Mouse (Mus musculus) heart, postnatal 0 days (tissue): Measurements from ENCODE around the gene Serpine1. TPM values are rescaled to one million over a fixed set of nuclear protein-coding genes. Genes with fewer than 3 reads are reported as not detected.

Experiments used
- ATAC-seq: fragments of 200-750 bp; cut with Nextera tagmentation; 2 replicates; pipeline ENCODE4 v1.8.0; 2017; ENCODE audit warnings: low read depth, moderate number of reproducible peaks, moderate library complexity; ENCODE audit not compliant: insufficient read depth
- DNase-seq: peaks from one replicate; pipeline ENCODE4 v3.0.0-alpha.2; 2016; ENCODE audit warnings: low spot score
- H3K27ac ChIP-seq: fragments of 300-500 bp; sonication (generic); 2 replicates; pipeline ENCODE4 v1.5.1; 2014; ENCODE audit warnings: low read depth, mild to moderate bottlenecking
- H3K27me3 ChIP-seq: fragments of 300-500 bp; sonication (generic); 2 replicates; pipeline ENCODE4 v1.6.1; 2014; ENCODE audit warnings: low read length, mixed read lengths; ENCODE audit not compliant: control insufficient read depth, insufficient read depth
- H3K36me3 ChIP-seq: fragments of 300-500 bp; sonication (generic); replicated peaks from 2 replicates; pipeline ENCODE4 v1.6.1; 2014; ENCODE audit warnings: low read length, mixed read lengths; ENCODE audit not compliant: control insufficient read depth, insufficient read depth
- H3K4me1 ChIP-seq: fragments of 300-500 bp; sonication (generic); 2 replicates; pipeline ENCODE4 v1.6.1; 2014; ENCODE audit warnings: antibody characterized with exemption; ENCODE audit not compliant: control insufficient read depth, insufficient read depth
- H3K4me2 ChIP-seq: fragments of 300-500 bp; sonication (generic); 2 replicates; pipeline ENCODE4 v1.6.1; 2014; ENCODE audit warnings: low read depth, mild to moderate bottlenecking, low read length, moderate library complexity
- H3K4me3 ChIP-seq: fragments of 300-500 bp; sonication (generic); 2 replicates; pipeline ENCODE4 v1.5.1; 2014; ENCODE audit warnings: low read depth, low read length
- H3K9ac ChIP-seq: fragments of 300-500 bp; sonication (generic); replicated peaks from 2 replicates; pipeline ENCODE4 v1.6.1; 2014; ENCODE audit warnings: low read depth, low read length, mixed read lengths
- H3K9me3 ChIP-seq: fragments of 300-500 bp; sonication (generic); replicated peaks from 2 replicates; pipeline ENCODE4 v1.6.1; 2016; ENCODE audit warnings: low read length; ENCODE audit not compliant: control insufficient read depth
- CTCF ChIP-seq: IDR thresholded peaks from 2 replicates; pipeline ENCODE4 v1.5.1; 2016; ENCODE audit warnings: antibody characterized with exemption, control low read depth, low read depth
- EP300 ChIP-seq: IDR thresholded peaks from 2 replicates; pipeline ENCODE4 v1.6.1; 2016; ENCODE audit warnings: antibody characterized with exemption, low read depth
- WGBS: fragments of 180-500 bp; shearing (Covaris S2); extraction: QIAGEN DNeasy Blood & Tissue Kit; methylation state at CpG from one replicate; pipeline ENCODE4 v1.1.7; 2014; 5-methylcytosine and 5-hydroxymethylcytosine counted together
- polyA plus RNA-seq: library from polyadenylated mRNA; unstranded; fragments of >200 nt; fragmentation: Nextera tagmentation; extraction: Ambion mirVana; gene quantifications from 2 replicates; pipeline ENCODE4 v1.2.1, GENCODE M21; 2015
- total RNA-seq: library from RNA; depleted of rRNA; stranded (reverse); fragments of >200 nt; gene quantifications from 2 replicates; pipeline ENCODE4 v1.2.3, GENCODE M21; 2014; ENCODE audit warnings: low replicate concordance

The Serpine1 gene
- total and polyA plus RNA-seq, 2 experiments from 2014 or later, result 0.93 to 19.1 TPM

- no peak for ATAC-seq
- Histone ChIP-seq H3K4me1 (no peaks in the 10 kb centered on the region), H3K27me3 (no peaks in the 10 kb centered on the region), H3K36me3 (no peaks in the 10 kb centered on the region), H3K9me3 (no peaks in the 10 kb centered on the region), H3K4me2 (no peak overlapping the region), H3K27ac (no peak overlapping the region), H3K9ac (no peak overlapping the region), H3K4me3 (no peak overlapping the region)
- no peak for TF ChIP-seq EP300
- no peak for TF ChIP-seq CTCF
- DNase-seq, result no peak
- 61% methylated on average over 6 of the region's 6 CpGs for WGBS
Observed at GRCm38 (mm10) chr5:137085021-137085420, 13.0 kb upstream of the Serpine1 start.

DNA sequence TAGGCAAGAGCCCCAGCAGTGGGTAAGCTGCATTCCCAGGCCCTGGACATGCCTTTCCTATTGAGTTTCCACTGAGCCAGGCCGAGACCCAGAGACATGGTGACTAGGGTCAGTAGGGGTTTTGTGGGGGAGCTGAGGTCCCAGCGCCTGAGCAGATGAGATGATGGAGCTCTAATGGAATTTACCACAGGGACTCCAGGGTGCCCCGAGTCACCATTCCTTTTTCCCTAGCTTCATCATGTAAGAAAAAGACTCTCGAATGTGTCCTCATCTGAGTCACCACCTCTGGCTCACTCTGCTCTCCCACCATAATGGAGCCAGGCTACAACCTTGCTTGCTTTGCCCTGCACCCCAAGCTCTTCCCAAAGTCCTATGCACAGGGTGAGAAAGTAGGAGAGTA is 11.0 kb upstream of the Serpine1 start:
- Histone ChIP-seq H3K9me3 (no peaks in the 10 kb centered on the region), H3K4me1 (peaks cover 11% of the 10 kb centered on the region), H3K36me3 (no peaks in the 10 kb centered on the region), H3K27me3 (no peaks in the 10 kb centered on the region), H3K4me3 (no peak overlapping the region), H3K27ac (no peak overlapping the region), H3K9ac (no peak overlapping the region), H3K4me2 (no peak overlapping the region)
- 86% methylated on average over 4 of the region's 4 CpGs for WGBS
- TF ChIP-seq EP300, result no peak
- TF ChIP-seq CTCF, result no peak
- no peak for ATAC-seq
- no peak for DNase-seq

- no peak overlapping the region for H3K4me3 ChIP-seq
- TF ChIP-seq EP300 (0 out of 2 replicates have a peak, but pooled peaks have one; percentile 18), CTCF (no peak)
- H3K9ac ChIP-seq, result no peak overlapping the region
- H3K9me3 ChIP-seq, result no peaks in the 10 kb centered on the region
- WGBS, result 39% methylated on average over 5 of the region's 5 CpGs
- H3K4me2 ChIP-seq, result no peak overlapping the region
- no peaks in the 10 kb centered on the region for H3K27me3 ChIP-seq
- H3K36me3 ChIP-seq, result no peaks in the 10 kb centered on the region
- peak; percentile 63 for DNase-seq
- peak; percentile 54 for ATAC-seq
- H3K27ac ChIP-seq, result peak overlapping the region; percentile 92
- H3K4me1 ChIP-seq, result peaks cover 33% of the 10 kb centered on the region
Observed at GRCm38 (mm10) chr5:137079849-137080248, 7.8 kb upstream of the Serpine1 start.

DNA sequence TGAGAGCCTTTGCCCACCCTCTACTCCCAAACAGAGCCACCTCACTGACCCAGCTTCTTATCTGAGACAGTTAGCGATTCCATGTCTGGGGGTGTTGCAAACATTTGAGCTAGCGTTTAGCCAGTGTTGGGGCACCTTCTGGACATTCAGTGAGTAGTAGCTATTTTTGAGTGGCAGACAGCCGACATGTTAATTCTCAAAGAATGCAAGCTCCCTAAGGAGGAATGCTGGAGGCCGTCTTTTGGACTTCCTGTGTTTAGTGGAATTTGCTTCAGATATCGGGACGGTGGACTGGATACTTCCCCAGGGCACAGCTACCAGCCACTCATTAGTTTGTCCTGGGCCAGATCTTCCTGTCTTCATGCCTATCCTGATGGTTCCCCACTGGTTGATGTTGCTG is 6.5 kb upstream of the Serpine1 start:
- Histone ChIP-seq H3K9me3 (no peaks in the 10 kb centered on the region), H3K36me3 (no peaks in the 10 kb centered on the region), H3K9ac (no peak overlapping the region), H3K4me1 (peaks cover 43% of the 10 kb centered on the region), H3K27me3 (no peaks in the 10 kb centered on the region), H3K27ac (peak overlapping the region; percentile 92), H3K4me3 (no peak overlapping the region), H3K4me2 (no peak overlapping the region)
- peak; percentile 61 for DNase-seq
- no peak for TF ChIP-seq CTCF
- no peak for TF ChIP-seq EP300
- no peak for ATAC-seq
- 6% methylated on average over 6 of the region's 6 CpGs for WGBS

- Histone ChIP-seq H3K36me3 (no peaks in the 10 kb centered on the region), H3K9ac (no peak overlapping the region), H3K4me1 (peaks cover 43% of the 10 kb centered on the region), H3K9me3 (no peaks in the 10 kb centered on the region), H3K4me2 (no peak overlapping the region), H3K27ac (peak overlapping the region; percentile 92), H3K27me3 (no peaks in the 10 kb centered on the region), H3K4me3 (no peak overlapping the region)
- TF ChIP-seq CTCF, result no peak
- no peak for TF ChIP-seq EP300
- 82% methylated on average over 14 of the region's 14 CpGs for WGBS
- no peak for ATAC-seq
- DNase-seq, result no peak
Observed at GRCm38 (mm10) chr5:137078041-137078440, 6.0 kb upstream of the Serpine1 start.

GRCm38 (mm10) chr5:137077187-137077586 is 5.1 kb upstream of the Serpine1 start:
- H3K27ac ChIP-seq, result peak overlapping the region; percentile 92
- H3K27me3 ChIP-seq, result no peaks in the 10 kb centered on the region
- H3K36me3 ChIP-seq, result no peaks in the 10 kb centered on the region
- DNase-seq (no peak), ATAC-seq (no peak)
- no peak overlapping the region for H3K4me2 ChIP-seq
- WGBS, result 73% methylated on average over 7 of the region's 7 CpGs
- peaks cover 50% of the 10 kb centered on the region for H3K4me1 ChIP-seq
- TF ChIP-seq EP300 (no peak), CTCF (no peak)
- H3K9me3 ChIP-seq, result no peaks in the 10 kb centered on the region
- H3K9ac ChIP-seq, result no peak overlapping the region
- no peak overlapping the region for H3K4me3 ChIP-seq
